Mouse (Mus musculus) kidney, embryonic 14.5 days (tissue): ENCODE measurements around the gene Cib4. TPM values are rescaled to one million over a fixed set of nuclear protein-coding genes. Genes with fewer than 3 reads are reported as not detected.

Experiments
- ATAC-seq: fragments of 200-750 bp; cut with Nextera tagmentation; 2 replicates; pipeline ENCODE4 v1.8.0; 2017; ENCODE audit warnings: moderate number of reproducible peaks, mild to moderate bottlenecking, moderate TSS enrichment, moderate library complexity; ENCODE audit not compliant: low FRiP score, low TSS enrichment
- H3K27ac ChIP-seq: fragments of 300-500 bp; sonication (generic); 2 replicates; pipeline ENCODE4 v1.5.1; 2014; ENCODE audit warnings: low read depth, mild to moderate bottlenecking, low read length, moderate library complexity, mixed read lengths
- H3K27me3 ChIP-seq: fragments of 300-500 bp; sonication (generic); 2 replicates; pipeline ENCODE4 v1.6.1; 2014; ENCODE audit warnings: mild to moderate bottlenecking, low read length; ENCODE audit not compliant: control insufficient read depth, insufficient read depth
- H3K36me3 ChIP-seq: fragments of 300-500 bp; sonication (generic); 2 replicates; pipeline ENCODE4 v1.6.1; 2014; ENCODE audit warnings: low read length, mixed read lengths; ENCODE audit not compliant: control insufficient read depth, insufficient read depth
- H3K4me1 ChIP-seq: fragments of 300-500 bp; sonication (generic); 2 replicates; pipeline ENCODE4 v1.6.1; 2014; ENCODE audit warnings: low read length, mixed read lengths; ENCODE audit not compliant: control insufficient read depth, insufficient read depth
- H3K4me2 ChIP-seq: fragments of 300-500 bp; sonication (generic); replicated peaks from 2 replicates; pipeline ENCODE4 v1.6.1; 2014; ENCODE audit warnings: low read depth, mild to moderate bottlenecking, low read length
- H3K4me3 ChIP-seq: fragments of 300-500 bp; sonication (generic); 2 replicates; pipeline ENCODE4 v1.5.1; 2014; ENCODE audit warnings: mild to moderate bottlenecking, low read length
- H3K9ac ChIP-seq: fragments of 300-500 bp; sonication (generic); 2 replicates; pipeline ENCODE4 v1.6.1; 2014; ENCODE audit warnings: low read depth, mild to moderate bottlenecking, low read length, moderate library complexity
- H3K9me3 ChIP-seq: fragments of 300-500 bp; sonication (generic); 2 replicates; pipeline ENCODE4 v1.6.1; 2016; ENCODE audit warnings: low read length; ENCODE audit not compliant: control insufficient read depth
- WGBS: fragments of 180-500 bp; shearing (Covaris S2); extraction: QIAGEN DNeasy Blood & Tissue Kit; methylation state at CpG from one replicate; pipeline ENCODE4 v1.1.7; 2014; 5-methylcytosine and 5-hydroxymethylcytosine counted together
- polyA plus RNA-seq: library from polyadenylated mRNA; unstranded; fragments of >200 nt; fragmentation: Nextera tagmentation; extraction: Ambion mirVana; gene quantifications from 2 replicates; pipeline ENCODE4 v1.2.1, GENCODE M21; 2014

The Cib4 gene
- polyA plus RNA-seq, 1 experiment from 2014 or later, result not detected

DNA sequence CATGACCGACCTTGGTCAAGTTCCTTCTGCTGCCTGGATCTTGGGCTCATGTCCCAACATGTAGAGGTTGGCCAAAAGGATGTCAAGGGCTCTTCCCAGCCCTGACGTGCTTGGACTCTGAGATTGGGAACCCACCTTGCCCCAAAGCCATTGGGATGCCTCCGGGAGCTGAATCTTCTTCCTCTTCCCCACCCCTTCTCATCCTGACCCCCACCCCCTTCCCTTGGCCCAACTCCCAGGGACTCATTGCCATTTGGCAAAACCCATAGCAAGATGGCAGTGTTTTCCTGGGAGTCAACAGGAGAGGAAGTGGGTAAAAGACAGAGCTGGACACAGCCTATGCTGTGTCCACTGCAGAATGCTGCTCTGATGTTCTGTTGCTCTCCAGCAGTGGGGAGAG is 43.9 kb upstream of the Cib4 start:
- H3K27me3 ChIP-seq, result peaks cover 30% of the 10 kb centered on the region

DNA sequence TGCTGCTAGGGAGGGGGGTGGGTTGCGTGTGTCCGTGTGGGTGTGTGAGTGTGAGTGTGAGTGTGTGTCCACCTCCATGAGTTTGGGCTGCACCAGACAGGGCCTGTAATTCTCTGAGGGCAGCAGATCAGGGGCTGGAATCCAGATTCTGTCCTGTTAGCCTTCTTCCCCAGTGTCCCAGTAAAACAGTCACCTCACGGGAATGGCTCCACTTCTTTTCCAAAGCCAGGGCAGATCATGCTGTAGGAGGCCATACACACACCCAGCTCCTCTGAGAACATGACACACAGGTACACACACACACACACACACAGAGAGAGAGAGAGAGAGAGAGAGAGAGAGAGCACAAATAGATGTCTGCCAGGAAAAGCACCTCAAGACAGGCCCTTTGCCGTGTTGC is 43.4 kb upstream of the Cib4 start:
- Histone ChIP-seq H3K27ac (no peak overlapping the region), H3K9me3 (no peaks in the 10 kb centered on the region), H3K4me2 (peak overlapping the region; percentile 79), H3K4me3 (peak overlapping the region; percentile 37), H3K4me1 (peaks cover 9% of the 10 kb centered on the region), H3K27me3 (peaks cover 30% of the 10 kb centered on the region), H3K36me3 (no peaks in the 10 kb centered on the region), H3K9ac (no peak overlapping the region)
- no peak for ATAC-seq
- 59% methylated on average over 4 of the region's 4 CpGs for WGBS

More for the DNA sequence above, 43.9 kb upstream of the Cib4 start:
- no peak for ATAC-seq
- Histone ChIP-seq H3K4me2 (no peak overlapping the region; the same call in 1 of the 2 replicates), H3K27ac (no peak overlapping the region), H3K9me3 (no peaks in the 10 kb centered on the region), H3K4me1 (peaks cover 9% of the 10 kb centered on the region), H3K4me3 (no peak overlapping the region; the same call in 1 of the 2 replicates), H3K36me3 (no peaks in the 10 kb centered on the region), H3K9ac (no peak overlapping the region)
- 77% methylated on average over 3 of the region's 3 CpGs for WGBS

DNA sequence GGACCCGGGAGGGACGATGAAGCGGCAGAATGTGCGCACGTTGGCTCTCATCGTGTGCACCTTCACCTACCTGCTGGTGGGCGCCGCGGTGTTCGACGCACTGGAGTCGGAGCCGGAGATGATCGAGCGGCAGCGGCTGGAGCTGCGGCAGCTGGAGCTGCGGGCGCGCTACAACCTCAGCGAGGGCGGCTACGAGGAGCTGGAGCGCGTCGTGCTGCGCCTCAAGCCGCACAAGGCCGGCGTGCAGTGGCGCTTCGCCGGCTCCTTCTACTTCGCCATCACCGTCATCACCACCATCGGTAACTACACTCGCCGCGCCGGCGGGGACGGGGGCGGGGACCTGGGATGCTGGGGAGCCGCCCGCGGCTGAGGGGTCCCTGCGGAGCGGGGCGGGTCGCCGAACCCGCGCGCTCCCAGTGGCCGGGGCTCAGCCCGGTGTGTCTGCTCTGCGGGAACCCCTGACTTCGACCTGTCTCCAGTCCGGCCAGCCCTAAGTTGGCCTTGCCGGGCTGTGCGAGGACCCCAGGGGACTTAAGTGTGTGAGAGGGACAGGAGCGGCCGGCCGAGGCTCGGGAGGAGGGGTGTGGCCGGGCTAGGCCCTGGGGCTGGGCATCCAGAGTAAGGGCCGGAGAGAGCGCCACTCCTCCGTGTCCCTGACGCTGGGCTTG is 42.8 kb upstream of the Cib4 start:
- peak overlapping the region; percentile 34; the same call in 1 of the 2 replicates for H3K9ac ChIP-seq
- peaks cover 30% of the 10 kb centered on the region for H3K27me3 ChIP-seq
- under 1% methylated on average over 55 of the region's 70 CpGs for WGBS
- H3K36me3 ChIP-seq, result no peaks in the 10 kb centered on the region
- no peaks in the 10 kb centered on the region for H3K9me3 ChIP-seq
- peaks cover 9% of the 10 kb centered on the region for H3K4me1 ChIP-seq
- no peak overlapping the region for H3K27ac ChIP-seq
- H3K4me2 ChIP-seq, result peak overlapping the region; percentile 79
- peak; percentile 74 for ATAC-seq
- H3K4me3 ChIP-seq, result peak overlapping the region; percentile 37

DNA sequence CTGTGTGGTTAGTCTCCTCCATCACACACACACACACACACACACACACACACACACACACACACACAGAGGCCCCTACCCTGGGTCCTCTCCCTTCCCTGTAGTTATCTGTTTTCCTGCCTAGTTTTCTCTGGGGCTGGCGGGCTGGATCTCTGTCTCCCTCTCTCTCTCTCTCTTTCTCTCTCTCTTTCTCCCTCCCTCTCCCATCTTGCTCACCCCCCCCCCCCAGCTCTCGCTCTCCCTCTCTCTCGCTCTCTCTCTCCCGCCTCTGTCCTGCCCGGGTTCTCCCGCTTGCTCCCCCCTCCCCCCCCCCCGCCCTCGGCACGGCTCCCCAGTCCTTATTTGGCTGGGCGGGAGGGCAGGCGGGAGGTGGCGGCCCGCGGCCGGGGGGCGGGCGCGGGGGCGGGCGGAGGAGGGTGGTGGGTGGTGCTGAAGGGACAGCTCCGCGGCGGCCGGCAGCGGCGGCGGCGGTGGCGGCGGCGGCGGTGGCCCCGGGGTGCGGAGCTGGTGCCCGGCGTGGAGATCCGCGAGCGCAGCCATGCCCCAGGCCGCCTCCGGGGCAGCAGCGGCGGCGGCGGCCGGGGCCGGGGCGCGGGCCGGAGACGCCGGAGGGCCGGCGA is 42.2 kb upstream of the Cib4 start, which contains the start of gene Kcnk3:
TSS of gene Kcnk3 (plus strand) at position 490 of the 620 bp plus-strand sequence.
- Histone ChIP-seq H3K4me1 (peaks cover 9% of the 10 kb centered on the region), H3K27ac (no peak within 1 kb of the TSS), H3K36me3 (no peaks in the 10 kb centered on the region), H3K4me3 (peak within 1 kb of the TSS; percentile 37), H3K9me3 (no peaks in the 10 kb centered on the region), H3K4me2 (peak within 1 kb of the TSS; percentile 79), H3K27me3 (peaks cover 30% of the 10 kb centered on the region), H3K9ac (peak within 1 kb of the TSS; percentile 34; the same call in 1 of the 2 replicates)
- 0% methylated on average over 11 of the region's 54 CpGs for WGBS
- peak; percentile 78 for ATAC-seq

DNA sequence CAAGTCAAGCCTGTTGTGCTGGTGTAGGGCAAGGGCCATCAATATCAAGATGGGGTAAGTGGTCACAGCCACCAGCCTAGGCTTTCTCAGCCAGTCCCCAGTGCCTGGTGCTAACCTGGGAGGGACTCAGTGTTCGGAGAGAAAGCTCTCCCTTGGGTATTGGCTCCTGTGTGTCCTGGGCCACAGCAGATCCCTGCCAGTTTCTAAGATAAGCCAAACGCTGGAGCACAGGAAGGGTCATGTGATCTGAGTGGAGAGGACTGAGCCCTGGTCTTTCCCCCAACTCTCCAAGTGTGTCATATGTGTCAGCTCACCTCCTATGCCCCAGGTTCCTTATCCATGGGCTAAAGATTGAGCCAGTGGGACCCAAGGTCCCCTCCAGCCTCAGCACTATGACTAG is 41.5 kb upstream of the Cib4 start:
- Histone ChIP-seq H3K4me2 (no peak overlapping the region), H3K4me3 (no peak overlapping the region), H3K36me3 (no peaks in the 10 kb centered on the region), H3K27ac (no peak overlapping the region), H3K9ac (no peak overlapping the region), H3K9me3 (no peaks in the 10 kb centered on the region), H3K27me3 (peaks cover 30% of the 10 kb centered on the region), H3K4me1 (peaks cover 9% of the 10 kb centered on the region)
- no peak for ATAC-seq
- 28% methylated on average over 2 of the region's 2 CpGs for WGBS

DNA sequence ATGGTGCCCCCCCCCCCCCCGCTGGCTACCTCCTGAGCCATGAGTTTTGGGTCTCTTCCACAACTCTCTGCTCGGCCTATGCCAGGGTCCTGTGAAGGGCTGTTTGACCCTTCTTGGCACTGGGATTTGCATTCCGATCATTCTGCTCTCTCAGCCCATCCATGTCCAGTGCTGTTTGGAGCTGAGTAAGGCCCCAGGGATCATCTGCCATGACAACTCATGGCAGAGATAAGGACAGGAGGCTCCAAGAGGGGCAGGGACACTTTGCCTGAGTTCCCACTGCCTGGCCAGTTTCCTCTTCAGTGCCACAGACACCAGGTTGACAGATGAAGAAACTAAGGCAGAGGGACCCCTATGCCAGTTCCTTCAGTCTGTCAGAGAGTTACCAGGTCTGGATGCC is 41.0 kb upstream of the Cib4 start:
- Histone ChIP-seq H3K27me3 (peaks cover 30% of the 10 kb centered on the region), H3K4me3 (no peak overlapping the region), H3K9ac (no peak overlapping the region), H3K36me3 (no peaks in the 10 kb centered on the region), H3K4me1 (peaks cover 9% of the 10 kb centered on the region), H3K9me3 (no peaks in the 10 kb centered on the region), H3K4me2 (no peak overlapping the region), H3K27ac (no peak overlapping the region)
- WGBS, result 90% methylated on average over 3 of the region's 3 CpGs
- no peak for ATAC-seq

DNA sequence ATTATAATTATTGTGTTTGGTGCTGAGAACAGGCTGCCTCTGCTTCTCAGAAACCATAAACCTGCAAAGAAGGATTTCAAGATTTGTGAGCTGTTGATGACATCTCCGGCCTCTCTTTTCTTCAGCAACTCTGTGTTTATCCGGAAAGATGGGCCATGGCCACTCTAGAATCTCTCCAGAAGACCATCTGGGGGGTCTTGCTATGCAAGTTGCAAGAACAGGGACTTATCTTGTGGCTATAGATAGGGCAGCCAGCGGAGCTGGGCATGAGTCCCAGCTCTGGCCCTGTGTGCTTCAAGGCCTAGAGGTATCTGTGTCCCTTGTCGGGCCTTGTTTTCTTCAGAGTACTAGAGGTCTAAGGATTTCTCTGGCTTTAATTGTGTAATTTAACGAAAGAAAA is 36.4 kb upstream of the Cib4 start:
- Histone ChIP-seq H3K4me2 (no peak overlapping the region), H3K36me3 (no peaks in the 10 kb centered on the region), H3K4me3 (no peak overlapping the region), H3K27me3 (no peaks in the 10 kb centered on the region; the same call in 1 of the 2 replicates), H3K27ac (no peak overlapping the region), H3K9ac (no peak overlapping the region), H3K9me3 (no peaks in the 10 kb centered on the region), H3K4me1 (no peaks in the 10 kb centered on the region)
- ATAC-seq, result no peak
- 87% methylated on average over 5 of the region's 5 CpGs for WGBS

DNA sequence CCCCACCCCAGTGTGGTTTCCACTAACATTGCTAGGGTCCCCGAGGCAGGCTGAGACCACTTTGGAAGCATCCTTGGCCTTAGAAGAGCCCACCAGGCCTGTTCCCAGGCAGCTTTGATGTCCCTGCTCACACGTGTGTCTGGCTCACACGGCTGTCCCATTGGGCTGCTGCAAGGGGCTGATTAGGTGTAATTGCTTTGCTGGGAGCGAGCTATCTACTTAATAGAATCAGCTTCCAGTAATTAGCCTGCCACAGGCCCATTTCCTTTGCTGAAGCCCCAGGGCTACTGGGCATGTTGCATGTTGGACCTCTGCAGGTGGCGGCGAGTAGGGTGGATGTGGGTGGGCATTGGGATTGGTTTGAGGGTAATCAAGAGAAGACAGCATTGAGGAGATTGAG is 35.1 kb upstream of the Cib4 start:
- Histone ChIP-seq H3K27ac (no peak overlapping the region), H3K36me3 (no peaks in the 10 kb centered on the region), H3K27me3 (no peaks in the 10 kb centered on the region), H3K4me2 (no peak overlapping the region), H3K4me1 (no peaks in the 10 kb centered on the region), H3K9me3 (no peaks in the 10 kb centered on the region), H3K9ac (no peak overlapping the region), H3K4me3 (no peak overlapping the region)
- no peak for ATAC-seq
- 27% methylated on average over 6 of the region's 6 CpGs for WGBS

DNA sequence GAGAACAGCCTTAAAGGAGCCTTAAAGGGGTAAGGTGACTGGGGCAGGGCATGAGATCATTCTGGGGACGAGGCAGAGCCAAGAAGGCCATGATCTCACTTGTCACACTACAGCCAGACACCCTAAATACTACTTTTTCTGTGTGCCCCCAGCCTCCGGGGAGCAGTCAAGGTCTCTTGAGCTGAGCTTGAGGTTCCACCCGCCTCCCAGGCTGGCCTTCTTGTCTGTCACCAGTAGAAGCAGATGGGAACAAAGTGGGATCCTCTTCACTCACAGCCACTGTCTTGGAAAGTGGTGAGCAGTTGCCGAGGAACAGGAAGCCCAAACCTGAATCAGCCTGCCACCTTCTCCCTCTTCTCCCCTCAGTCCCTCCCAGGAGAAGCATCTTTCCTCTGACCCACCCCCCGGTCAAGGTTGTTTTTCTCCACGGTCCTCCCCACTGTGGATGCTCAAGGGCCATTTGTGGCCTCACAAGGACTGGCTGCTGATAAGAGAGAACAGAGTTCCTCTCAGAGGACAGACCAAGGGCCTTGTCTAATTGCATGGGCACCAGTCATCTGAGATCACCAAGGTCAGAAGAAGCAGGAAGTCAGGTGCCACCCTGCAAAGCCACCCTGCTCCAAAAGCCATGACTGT is 32.9 kb upstream of the Cib4 start:
- no peaks in the 10 kb centered on the region for H3K36me3 ChIP-seq
- no peak overlapping the region for H3K9ac ChIP-seq
- no peak overlapping the region for H3K4me3 ChIP-seq
- H3K4me2 ChIP-seq, result no peak overlapping the region
- H3K27ac ChIP-seq, result no peak overlapping the region
- no peaks in the 10 kb centered on the region for H3K4me1 ChIP-seq
- no peaks in the 10 kb centered on the region for H3K9me3 ChIP-seq
- H3K27me3 ChIP-seq, result no peaks in the 10 kb centered on the region
- no peak for ATAC-seq
- 77% methylated on average over 6 of the region's 6 CpGs for WGBS
